Mouse (Mus musculus) liver, adult 2 months (tissue): ENCODE results near the gene Csrp1.

Experiments used
- CTCF ChIP-seq: fragments of 200-500 bp; IDR thresholded peaks from 2 replicates; pipeline ENCODE4 v1.5.1; 2011; ENCODE audit warnings: low read depth, low read length, control low read depth
- POLR2A ChIP-seq: fragments of 200-500 bp; IDR thresholded peaks from 2 replicates; pipeline ENCODE4 v1.6.1; 2011; ENCODE audit warnings: low read length, control low read depth; ENCODE audit not compliant: insufficient read depth; ENCODE audit errors: extremely low read depth

GRCm38 (mm10) chr1:135723016-135723415 lies 3.2 kb downstream of the Csrp1 start:
- no peak for TF ChIP-seq POLR2A
- no peak for TF ChIP-seq CTCF
